Mouse (Mus musculus): ENCODE measurements around the gene Wdr75.

Gene Wdr75

GRCm38 (mm10) chr1:45794969-45795908 lies at the start of gene Wdr75:
Gene Wdr75 (plus strand): TSS chr1:45795166.
- DNase-seq (ENCODE audit: low spot score in 2 of 2) = peak; percentile 94

- DNase-seq (ENCODE audit: low spot score in 2 of 2) = no peak
These were observed 39.1 kb upstream of the Wdr75 start for GRCm38 (mm10) chr1:45755902-45756301.

DNA sequence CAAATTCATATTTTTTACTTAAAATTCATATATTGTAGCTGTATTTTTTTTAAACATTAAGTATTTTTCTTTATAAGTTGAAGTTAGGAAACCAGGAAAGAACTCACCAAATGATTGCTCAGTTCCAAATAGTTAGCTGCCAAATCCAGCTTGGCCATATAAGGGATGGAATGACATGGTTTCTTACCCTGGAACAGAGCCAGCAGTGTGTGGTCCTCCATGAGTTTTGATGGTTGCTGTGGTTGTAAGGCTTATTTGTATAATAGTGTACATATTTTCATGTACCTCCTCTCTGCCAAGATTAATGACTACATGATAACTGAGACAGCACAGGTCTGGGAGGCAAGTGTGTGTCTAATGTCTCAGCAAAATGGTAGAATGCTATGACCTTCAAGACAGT lies 38.3 kb upstream of the Wdr75 start:
- DNase-seq (ENCODE audit: low spot score in 2 of 2) = no peak

- DNase-seq (ENCODE audit: low spot score in 2 of 2) = no peak
These were observed 37.0 kb upstream of the Wdr75 start for GRCm38 (mm10) chr1:45758011-45758410.

DNA sequence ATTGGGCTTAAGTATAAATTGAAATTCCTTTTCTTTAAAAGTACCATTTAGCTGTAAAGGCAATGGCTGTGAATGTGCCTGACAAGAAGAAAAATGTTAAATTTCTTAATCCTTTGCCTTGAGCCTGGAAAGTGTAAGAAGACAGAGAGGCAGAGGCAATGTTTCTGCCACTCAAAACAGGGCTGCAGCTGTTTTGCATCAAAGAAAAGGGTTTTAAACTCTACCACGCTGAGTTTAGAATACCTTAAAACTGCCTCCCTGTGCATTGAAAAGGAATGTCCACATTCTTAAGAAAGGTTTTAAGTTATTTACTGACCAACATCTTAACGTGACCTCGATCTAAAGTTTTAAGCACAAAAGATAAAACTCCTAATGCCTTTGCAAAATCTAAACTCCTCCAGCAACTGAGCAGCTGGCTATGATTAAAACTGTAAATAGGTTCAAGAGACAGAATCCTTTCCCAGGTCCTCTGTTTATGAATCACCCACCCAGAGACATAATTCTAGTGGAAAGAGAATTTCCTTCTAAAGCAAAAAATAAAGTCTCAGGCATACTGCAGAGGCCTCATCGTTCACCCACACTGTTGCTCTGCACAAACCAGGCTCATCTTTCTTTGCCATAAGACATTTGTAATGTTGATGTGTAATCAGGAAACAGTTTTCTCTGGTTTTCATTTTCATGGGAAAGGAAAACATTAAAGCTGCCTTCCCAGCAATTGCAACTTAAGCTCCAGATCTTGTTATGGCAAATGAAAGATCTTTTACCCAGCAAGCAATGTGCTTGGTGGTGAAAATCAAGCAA lies 34.1 kb upstream of the Wdr75 start:
- no peak for DNase-seq (ENCODE audit: low spot score in 2 of 2)

DNA sequence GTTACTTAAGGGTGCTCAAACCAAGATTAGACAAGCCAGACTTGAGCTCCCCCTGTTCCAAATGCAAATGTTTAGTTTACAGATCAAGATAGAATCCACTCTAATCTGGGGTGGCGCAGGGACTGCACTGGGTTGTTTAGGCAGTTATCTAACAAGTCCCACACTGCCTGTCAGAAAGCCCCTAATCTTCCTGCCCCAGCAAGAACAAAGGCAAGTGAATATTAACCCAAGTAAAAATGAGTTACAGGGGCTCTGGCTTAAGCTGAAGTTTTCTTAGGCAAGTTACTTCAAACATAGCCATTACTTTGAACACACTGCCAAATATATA lies 33.5 kb upstream of the Wdr75 start:
- no peak for DNase-seq (ENCODE audit: low spot score in 2 of 2)

- no peak for DNase-seq (ENCODE audit: low spot score in 2 of 2)
These were observed 29.3 kb upstream of the Wdr75 start for GRCm38 (mm10) chr1:45765678-45766077.

GRCm38 (mm10) chr1:45766123-45766522 lies 28.8 kb upstream of the Wdr75 start:
- peak in 1 of 2 experiments; percentile 32 for DNase-seq (ENCODE audit: low spot score in 2 of 2)

- DNase-seq (ENCODE audit: low spot score in 2 of 2) = no peak
These were observed 27.4 kb upstream of the Wdr75 start for GRCm38 (mm10) chr1:45767533-45767932.

- no peak for DNase-seq (ENCODE audit: low spot score in 2 of 2)
These were observed 25.6 kb upstream of the Wdr75 start for GRCm38 (mm10) chr1:45769321-45769720.

- DNase-seq (ENCODE audit: low spot score in 2 of 2) = no peak
These were observed 24.9 kb upstream of the Wdr75 start for GRCm38 (mm10) chr1:45770051-45770450.

DNA sequence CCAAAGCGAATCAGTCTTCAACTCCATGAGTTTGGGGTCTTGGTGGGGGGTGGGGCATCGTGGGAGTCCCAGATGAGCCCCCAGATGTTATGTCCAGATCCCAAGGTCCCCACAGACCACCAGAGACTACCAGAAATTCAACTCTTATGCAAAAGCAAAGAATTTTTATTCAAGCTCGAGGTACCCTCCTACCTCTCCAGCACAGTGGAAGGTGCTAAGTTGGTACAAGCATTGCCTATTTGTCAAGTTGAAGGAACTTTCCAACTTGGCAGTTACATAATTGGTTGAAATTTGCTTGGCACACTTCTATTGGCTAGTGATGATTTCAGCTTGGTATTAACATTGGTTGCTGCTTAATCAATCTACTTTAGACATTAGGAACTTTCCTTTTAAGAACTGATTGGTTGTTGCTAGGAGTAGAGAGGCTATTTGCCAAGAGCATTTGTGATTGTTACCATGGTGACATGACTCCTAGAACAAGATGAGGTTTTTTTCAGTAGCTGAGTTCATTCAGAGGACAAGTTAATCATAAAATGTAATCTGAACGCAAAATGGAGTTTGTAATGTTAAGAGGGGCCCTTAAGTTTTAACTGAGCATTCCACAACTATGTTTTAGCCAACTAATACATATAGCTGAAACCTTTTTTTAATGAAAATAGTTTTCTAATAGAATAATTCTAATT lies 14.2 kb upstream of the Wdr75 start:
- DNase-seq (ENCODE audit: low spot score in 2 of 2) = no peak

DNA sequence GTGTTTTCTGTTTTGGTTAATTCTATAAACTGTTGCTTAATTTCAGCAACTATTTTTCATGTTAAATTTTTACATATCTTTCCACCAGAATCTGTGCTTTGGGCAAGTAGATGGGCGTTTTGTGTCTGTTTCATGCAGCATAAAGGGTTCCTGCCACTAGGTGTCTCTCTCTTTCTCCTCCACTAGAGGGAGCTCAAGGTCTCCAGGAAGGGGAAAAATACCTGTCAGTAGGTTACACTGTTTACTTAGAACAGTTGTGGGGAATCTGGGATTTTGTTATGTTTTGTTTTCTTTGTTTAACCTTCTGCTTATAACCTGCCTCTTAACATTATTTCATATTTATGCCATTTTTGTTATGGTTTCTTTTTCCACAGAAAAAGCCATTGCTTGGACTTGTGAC lies 21.9 kb downstream of the Wdr75 start:
- DNase-seq (ENCODE audit: low spot score in 2 of 2) = peak; percentile 12 to 13

DNA sequence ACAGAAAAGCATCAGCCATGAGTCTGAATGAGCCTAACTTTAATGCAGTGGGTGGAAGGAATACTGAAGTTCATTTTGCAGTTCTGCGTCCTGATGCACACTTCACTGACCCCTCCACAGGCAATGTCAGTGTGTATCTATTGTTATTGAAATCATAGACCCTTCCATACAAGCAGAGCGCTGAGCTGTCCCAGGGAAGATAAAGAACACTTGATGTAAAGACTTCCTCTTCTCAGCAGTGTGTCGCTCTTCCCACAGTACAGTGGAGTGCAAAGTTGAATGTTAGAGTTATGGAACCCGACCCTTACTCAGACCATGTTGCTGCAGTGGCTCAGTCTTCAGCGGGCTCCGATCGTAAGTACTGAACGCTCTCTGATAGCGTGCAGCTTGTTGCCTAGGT lies 23.6 kb downstream of the Wdr75 start:
- DNase-seq (ENCODE audit: low spot score in 2 of 2) = no peak

DNA sequence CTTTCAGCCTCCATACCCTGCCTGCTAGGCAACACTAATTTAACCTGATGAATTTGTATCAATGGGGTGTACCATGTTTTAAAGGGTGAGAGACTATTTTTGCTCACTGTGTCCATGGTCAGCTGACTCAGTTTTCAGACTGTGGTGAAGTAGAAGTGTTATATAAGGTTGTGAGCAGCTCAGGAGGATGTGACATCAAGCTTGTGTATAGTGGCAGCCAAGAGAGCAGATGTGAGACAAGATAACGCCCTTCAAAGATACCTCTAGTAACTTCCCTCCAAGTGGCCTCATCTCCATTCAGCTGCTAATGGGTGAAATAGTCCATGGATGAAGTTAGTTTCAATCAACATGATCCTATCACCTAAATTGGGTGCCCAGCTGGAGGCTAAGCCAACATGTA lies 29.5 kb downstream of the Wdr75 start:
- no peak for DNase-seq (ENCODE audit: low spot score in 2 of 2)

- DNase-seq (ENCODE audit: low spot score in 2 of 2) = peak; percentile 11 to 24
These were observed 30.2 kb downstream of the Wdr75 start for GRCm38 (mm10) chr1:45825140-45825539.

DNA sequence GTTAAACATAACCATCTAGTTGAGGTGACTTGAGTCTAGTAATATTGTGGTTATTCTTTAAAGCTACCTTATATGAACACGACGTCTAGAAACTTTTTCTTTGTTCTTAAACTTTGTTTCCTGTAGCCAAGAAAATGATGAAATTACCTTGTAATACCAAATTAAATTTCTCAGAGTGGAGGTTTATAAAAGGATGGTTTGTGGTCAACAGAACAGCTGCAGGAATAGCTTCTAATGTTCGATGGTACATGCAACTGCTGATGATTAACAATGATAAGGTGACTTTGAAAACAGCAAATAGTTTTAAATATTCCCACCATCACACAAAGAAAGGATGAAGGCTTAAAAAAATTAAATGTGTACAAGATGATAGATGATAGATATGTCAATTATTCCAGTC lies 30.7 kb downstream of the Wdr75 start:
- DNase-seq (ENCODE audit: low spot score in 2 of 2) = no peak

- no peak for DNase-seq (ENCODE audit: low spot score in 2 of 2)
These were observed 31.2 kb downstream of the Wdr75 start for GRCm38 (mm10) chr1:45826148-45826547.

DNA sequence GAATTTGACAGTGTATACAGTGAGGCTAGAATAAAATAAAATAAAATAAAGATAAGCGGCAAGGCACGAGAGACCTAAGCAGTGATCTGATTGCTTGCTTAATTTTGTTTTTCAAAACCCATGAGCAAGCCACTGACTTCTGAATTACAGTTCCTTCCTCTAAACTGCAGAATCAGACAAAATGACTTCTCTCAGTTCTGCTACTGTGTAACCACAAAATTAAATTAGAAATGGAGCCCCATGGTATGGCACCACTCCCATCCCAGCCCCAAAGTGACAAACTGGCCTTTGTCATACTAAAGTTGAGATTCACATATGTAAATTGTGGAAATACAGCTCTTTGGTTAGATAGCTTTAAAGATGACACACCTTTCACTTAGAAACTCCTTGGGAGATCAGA lies 31.8 kb downstream of the Wdr75 start:
- DNase-seq (ENCODE audit: low spot score in 2 of 2) = no peak

GRCm38 (mm10) chr1:45830453-45831206 lies 35.7 kb downstream of the Wdr75 start:
- DNase-seq (ENCODE audit: low spot score in 2 of 2) = no peak

DNA sequence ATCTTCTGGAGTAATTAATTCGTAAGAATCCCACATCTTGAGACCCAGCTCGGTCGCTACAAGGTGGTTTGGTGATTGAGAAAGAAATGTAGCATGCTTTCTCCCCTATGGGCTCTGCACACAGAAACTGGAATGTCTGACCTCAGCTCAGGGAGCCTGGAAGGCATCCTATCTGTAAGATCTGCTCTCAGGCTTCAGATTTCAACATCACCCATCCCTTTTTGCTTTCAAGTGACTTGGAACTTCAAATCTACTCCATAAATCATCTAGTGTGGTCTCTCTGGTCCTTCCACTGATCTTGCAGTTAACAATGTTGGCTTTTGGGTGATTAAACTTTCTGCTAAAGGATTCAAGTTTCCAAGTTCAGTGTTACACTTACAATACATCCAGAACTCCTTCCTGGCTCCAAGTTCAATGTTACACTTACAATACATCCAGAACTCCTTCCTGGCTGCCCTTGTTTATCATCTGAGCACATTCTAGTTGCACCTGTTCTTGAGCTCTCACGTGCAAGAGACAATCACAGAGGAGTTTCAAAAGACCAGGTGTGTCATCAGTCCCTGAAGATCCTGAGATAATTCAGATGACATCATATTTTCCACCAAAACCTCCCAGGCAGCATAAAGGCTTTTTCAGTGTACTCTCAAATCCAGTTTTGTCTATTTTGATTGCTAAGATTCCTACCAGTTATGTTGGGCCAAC lies 40.5 kb downstream of the Wdr75 start:
- no peak for DNase-seq (ENCODE audit: low spot score in 2 of 2)

Data from natural killer cell, adult 2 months (primary cell).